Mouse (Mus musculus): Measurements from ENCODE around the gene Fbf1.

GRCm38 (mm10) chr11:116132366-116133333, 35.3 kb downstream of the Fbf1 start:
- TF ChIP-seq EP300 (IDR thresholded peaks at IDR 0.05; ENCODE audit: insufficient read depth, low read depth, low read length), result no peak
- TF ChIP-seq POLR2A (IDR thresholded peaks at IDR 0.05; ENCODE audit: insufficient read depth, low read length), result no peak

All from ES-Bruce4 (cell line).